Mouse (Mus musculus) common myeloid progenitor, adult 5-6 weeks (primary cell): ENCODE results near the gene 2810408A11Rik. TPM values are rescaled to one million over a fixed set of nuclear protein-coding genes. Genes with fewer than 3 reads are reported as not detected.
A peak's percentile ranks its signal among the peaks of the same experiment; 100 is the strongest.

ENCODE experiments used
- ATAC-seq: replicated peaks from 2 replicates; pipeline ENCODE4 v1.8.0; 2016; ENCODE audit warnings: low read depth, mild to moderate bottlenecking, moderate TSS enrichment, inconsistent platforms; ENCODE audit not compliant: poor library complexity, severe bottlenecking
- total RNA-seq: library from RNA; stranded (forward); fragments of 200-1000, 187-1606 nt; gene quantifications from 2 replicates; pipeline ENCODE4 v1.2.3, GENCODE M21; 2017

2810408A11Rik gene
- 5.5 and 5.9 TPM in 2 replicates for total RNA-seq

DNA sequence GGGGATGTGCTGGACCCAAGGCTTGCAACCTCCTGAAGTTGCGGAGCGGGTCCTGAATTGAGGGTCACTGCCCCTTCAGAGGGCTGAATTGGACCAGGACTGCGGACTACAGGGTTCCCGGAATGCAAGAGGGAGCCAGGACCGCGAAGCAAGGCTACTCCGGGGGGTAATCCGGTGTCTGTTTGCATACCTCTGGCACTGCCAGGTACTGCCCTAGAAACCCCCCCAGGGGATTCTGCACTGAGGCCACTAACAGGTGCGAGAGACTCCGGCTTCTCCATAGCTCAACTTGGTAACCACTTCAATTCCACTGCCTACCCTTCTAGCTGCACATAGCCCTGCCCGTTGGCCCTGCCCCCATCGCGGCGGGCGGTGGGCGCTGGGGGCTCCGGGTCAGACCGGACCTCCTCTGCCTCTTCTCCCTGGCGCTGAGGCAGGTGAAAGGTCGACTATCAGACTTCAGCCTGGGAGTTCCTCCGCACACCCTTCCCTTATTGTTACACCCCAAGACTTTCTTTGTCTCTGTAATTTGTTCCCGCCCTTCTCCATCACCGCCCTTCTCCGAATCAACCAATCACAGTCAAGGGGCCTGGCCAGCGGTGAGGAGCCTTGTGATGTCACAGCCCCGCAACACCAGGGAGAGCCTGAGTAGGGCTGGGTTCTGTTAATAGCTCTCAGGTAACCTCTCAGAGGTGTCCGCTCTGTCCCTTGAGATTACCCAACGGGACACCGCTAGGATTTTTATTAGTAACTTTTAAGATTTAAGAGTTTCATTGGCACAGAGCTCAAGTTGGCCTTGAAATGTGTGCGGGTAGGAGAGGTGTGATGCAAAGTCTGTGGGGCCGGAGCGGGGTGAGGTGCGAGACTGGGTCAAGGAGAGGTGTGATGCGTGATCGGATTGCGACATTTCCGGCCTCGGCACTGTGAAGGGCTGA lies at the start of gene 2810408A11Rik, which contains the start of gene Neurl4:
2810408A11Rik (minus strand) TSS at position 517 of the 935 bp plus-strand sequence.
Neurl4 (plus strand) TSS at position 602 of the 935 bp plus-strand sequence.
- ATAC-seq: peak; percentile 82

DNA sequence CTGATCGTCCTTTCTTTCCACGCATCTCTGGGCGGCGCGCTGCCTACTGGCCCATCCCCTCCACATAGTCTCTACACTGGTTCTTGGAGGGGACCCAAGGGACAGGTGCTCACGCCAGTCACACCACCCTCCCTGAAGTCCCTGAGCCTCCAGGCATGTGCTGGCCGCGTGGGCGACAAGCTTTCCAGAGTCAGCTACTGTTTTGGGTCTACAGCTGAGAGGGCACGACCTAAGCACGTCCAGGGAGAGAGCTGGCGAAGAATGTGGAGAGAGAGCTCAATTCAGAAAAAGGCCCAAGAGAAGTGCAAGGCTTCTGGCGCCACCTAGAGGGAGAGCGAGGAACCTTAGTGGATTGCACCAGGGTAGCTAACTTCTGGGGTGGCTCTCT lies 48.0 kb upstream of the 2810408A11Rik start:
- peak; percentile 75 for ATAC-seq

DNA sequence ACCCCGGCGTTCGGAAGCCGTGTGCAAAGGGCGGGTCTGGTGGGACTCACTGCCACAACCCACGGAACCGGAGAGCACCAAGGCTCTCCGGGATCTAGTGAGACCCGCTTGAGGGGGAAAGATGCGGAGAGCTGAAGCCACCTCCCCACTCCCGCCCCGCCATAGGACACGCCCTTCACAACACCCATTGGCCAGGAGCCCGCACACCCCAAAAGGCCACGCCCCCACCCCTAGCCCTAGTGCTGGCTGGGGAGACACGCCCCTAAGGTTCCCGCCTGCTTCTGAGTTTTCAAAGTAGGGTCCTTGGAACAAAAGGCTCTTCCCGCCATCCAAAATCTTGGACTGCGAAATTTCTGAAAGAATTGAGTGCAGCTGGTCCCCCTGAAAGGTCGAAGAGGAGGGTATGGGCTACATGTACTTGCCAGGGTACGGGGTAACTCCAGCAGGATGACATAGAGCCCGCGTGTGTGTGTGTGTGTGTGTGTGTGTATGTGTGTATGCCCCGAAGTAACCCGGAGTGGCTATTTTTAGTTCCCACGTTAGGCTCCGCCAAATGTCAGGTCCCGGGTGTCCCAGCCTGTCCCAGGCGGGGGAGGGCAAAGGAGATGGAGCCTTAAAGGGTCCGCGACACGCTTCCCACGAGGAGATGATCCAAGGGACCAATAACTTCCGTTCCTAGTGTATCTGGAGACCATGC lies 47.4 kb upstream of the 2810408A11Rik start, which contains the start of gene Slc2a4:
Slc2a4 (minus strand) TSS at position 123 of the 697 bp plus-strand sequence.
- peak; percentile 91 for ATAC-seq

GRCm38 (mm10) chr11:69947337-69948065 lies 46.7 kb upstream of the 2810408A11Rik start:
- ATAC-seq: no peak

- ATAC-seq: no peak
These were observed 45.5 kb upstream of the 2810408A11Rik start for GRCm38 (mm10) chr11:69945997-69946891.

GRCm38 (mm10) chr11:69945216-69945615 lies 44.4 kb upstream of the 2810408A11Rik start:
- no peak for ATAC-seq

DNA sequence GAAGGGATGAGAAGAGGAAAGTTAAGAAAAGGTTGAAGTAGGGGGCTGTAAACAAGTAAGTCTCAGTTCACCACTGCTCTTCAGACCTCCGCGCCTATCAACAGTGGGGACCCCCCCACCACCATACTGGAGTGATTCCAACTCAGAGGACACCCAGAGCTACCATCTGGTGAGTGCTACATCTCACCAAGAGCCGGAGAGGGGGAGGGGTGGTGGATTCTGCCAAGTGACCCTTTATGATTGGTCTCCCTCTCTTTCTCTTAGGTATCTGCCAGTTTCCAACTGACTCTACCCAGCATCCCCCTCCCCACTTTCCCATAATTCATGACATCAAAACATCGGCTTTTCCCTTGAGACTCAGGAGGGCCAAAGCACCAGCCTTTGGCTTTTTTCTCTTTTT lies 40.2 kb upstream of the 2810408A11Rik start:
- no peak for ATAC-seq

DNA sequence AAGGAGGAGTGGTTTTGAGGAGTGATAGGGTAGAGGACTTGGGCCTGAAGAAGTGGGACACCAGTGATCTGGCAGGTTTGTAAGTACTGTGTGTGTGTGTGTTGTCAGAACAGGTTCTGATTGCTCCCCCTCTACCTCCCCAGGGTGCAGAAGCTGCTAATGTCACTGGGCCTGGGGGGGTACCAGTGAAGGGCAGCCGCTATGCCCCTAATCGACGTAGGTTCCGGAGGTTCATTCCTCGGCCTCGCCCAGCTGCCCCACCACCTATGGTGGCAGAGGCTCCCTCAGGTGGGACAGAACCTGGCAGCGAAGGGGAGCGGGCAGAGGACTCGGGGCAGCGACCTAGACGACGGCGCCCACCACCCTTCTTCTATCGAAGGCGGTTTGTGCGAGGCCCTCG lies 38.9 kb upstream of the 2810408A11Rik start:
- no peak for ATAC-seq

DNA sequence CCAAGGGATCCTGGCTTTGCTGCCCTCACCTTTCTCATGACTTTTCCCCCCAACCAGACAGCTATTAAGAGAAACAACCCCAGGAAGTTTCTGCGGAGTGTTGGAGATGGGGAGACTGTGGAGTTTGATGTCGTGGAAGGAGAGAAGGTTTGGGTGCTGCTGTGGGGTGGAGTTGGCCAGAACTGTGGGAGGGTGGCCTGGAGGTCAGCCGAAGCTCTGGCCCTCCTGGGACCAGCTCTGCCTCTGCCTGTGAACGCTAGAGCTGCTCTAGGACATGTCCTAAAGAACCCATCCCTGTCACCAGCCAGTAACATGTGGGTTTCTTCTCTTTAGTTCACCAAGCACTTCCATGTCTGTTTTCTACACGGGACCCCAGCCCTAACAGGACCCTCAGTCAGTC lies 38.4 kb upstream of the 2810408A11Rik start:
- ATAC-seq: no peak

- no peak for ATAC-seq
These were observed 37.7 kb upstream of the 2810408A11Rik start for GRCm38 (mm10) chr11:69938401-69938979.

- ATAC-seq: no peak
These were observed 37.0 kb upstream of the 2810408A11Rik start for GRCm38 (mm10) chr11:69937834-69938233.

DNA sequence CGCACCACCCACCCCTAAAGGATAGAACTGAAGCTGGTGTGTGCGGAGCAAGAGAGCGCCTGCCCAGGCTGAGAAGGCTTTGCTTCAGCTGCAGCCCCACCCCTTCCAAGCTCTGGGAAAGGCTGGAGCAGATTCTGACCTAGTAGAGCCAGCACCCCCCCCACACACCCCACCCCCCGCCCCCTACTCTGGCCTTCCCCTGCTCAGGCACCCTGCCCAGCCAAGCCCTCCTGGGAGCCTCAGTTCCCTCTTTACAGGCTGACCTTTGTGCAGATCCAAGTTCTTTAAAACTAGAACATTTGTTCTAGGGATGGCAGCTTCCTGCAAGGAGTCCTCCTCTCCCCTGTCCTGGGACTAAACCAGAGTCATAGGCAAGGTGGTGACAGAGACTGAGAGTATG lies 36.6 kb upstream of the 2810408A11Rik start:
- ATAC-seq: no peak

GRCm38 (mm10) chr11:69936714-69937347 lies 36.0 kb upstream of the 2810408A11Rik start:
- no peak for ATAC-seq

DNA sequence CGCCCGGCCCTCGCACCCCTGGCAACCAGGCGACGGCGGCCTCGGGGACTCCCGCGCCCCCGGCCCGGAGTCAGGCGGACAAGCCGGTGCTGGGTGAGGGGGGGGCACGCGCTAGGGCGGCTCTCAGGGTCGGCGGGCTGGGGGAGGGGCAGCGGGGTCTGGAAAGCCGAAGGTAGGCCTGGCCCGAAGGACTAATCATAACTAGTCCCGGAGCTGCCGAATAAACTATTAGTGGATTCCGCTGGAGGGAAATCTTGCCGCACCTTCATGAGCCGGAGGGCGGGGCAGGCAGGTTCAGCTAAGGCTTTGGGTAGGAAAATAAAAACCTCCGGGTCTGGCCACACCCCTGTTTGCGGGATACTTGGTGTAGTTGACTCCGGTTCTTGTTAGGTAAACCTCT lies 35.4 kb upstream of the 2810408A11Rik start:
- no peak for ATAC-seq

- peak; percentile 29 for ATAC-seq
These were observed 34.5 kb upstream of the 2810408A11Rik start, which contains the start of gene Ybx2 for GRCm38 (mm10) chr11:69935137-69935879. Ybx2 (plus strand) TSS chr11:69935796.

DNA sequence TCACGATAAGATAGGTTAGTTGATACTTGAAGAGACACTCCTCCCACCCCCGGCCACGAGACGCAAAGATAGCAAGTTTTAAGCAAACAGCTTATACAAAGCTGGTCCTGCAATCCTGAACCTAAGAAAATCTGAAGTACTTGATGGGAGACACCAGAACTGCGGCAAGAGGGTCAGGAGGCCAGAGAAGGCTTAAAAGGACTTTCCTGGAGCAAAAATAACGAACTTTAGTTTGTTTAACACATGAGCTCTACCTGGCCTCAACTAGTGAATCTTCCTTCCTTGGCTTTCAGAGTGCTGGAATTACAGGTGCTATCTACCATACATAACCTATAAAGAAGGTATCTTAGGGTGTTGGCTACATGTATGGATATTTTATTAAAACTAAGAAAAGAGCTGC lies 33.9 kb upstream of the 2810408A11Rik start:
- ATAC-seq: no peak

DNA sequence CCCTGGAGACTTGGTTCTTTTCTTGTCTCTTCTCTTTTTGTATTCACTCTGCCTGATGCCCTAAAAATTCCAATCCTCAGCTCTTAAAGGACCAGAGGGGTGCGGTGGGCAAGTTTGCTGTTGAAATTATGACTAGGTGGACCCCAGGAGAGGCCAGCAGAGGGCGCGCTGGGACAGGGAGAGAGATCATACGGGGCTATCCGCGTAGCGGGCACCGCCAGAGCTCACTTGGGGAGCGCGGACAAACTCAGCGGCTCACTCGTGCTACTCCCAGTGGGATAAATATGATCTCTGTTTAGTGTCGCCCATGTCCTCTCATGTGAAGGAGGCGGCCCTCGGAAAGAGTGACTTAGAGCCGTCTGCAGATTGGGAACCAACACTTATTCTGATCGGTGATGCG lies 33.4 kb upstream of the 2810408A11Rik start:
- ATAC-seq: peak; percentile 61

DNA sequence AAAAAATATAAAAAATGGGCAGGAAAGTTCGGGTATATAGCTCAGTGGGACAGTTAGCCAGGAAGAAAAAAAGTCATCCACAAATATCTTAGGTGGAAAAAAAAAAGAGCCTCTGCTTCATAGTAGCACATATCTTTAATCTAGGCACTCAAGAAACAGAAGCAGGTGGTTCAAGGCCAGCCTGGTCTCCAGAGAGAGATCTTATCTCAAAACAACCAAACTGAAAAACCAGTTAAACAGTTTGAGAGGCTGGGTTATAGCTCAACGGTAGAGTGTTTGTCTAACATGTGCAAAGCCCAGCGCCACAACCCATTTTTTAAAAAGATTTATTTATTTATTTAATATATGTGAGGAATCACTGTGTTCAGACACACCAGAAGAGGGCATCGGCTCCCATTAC lies 32.3 kb upstream of the 2810408A11Rik start:
- ATAC-seq: no peak
